Mouse (Mus musculus): ENCODE results near the gene Zfp12. TPM values are rescaled to one million over a fixed set of nuclear protein-coding genes. Genes with fewer than 3 reads are reported as not detected.

Zfp12 gene
- total and polyA plus RNA-seq, 3 experiments, result 12.8 to 18.8 (median 13.1) TPM

DNA sequence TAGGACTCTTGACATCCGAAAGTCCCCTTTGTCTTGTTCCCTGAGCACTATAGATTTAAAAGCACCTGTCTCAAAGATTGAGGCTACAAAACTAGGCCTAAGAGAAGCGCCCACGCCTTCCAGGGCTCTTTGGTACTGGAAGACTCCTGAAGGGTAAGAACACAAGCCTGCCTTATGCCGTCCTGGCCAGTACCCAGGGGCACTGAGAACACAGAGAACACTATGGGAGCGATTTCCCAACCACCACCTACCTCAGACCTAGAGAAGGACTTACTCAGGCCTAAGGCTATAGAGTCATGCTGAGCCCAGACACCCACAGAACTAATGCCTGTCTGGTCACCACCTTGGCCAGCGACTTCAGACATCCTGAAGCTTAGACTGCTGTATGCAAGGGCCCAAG, 31.8 kb downstream of the Zfp12 start:
- Histone ChIP-seq H3K27me3 (replicated peaks) (no peaks in the 10 kb centered on the region), H3K4me3 (replicated peaks in 1 of 3; ENCODE audit: low read depth in 2 of 3, low read length in 2 of 3, poor library complexity in 1 of 3) (no peak overlapping the region), H3K79me2 (replicated peaks; ENCODE audit: control insufficient read depth, extremely low read depth, insufficient read depth, poor library complexity, severe bottlenecking) (no peaks in the 10 kb centered on the region), H3K9me3 (replicated peaks; ENCODE audit: low read length) (no peaks in the 10 kb centered on the region), H3K9ac (ENCODE audit: insufficient read depth, low read depth) (no peak overlapping the region), H3K4me1 (ENCODE audit: control insufficient read depth in 1 of 2, insufficient read depth in 2 of 2) (peaks cover 15 to 21% of the 10 kb centered on the region in 2 experiments), H3K27ac (ENCODE audit: insufficient read depth, low read depth) (no peak overlapping the region), H3K36me3 (replicated peaks in 1 of 2; ENCODE audit: control insufficient read depth in 1 of 2, insufficient read depth in 1 of 2, low read length in 1 of 2) (peaks cover 8 to 41% of the 10 kb centered on the region in 2 experiments), H3K4me2 (ENCODE audit: insufficient read depth, low read depth, poor library complexity, severe bottlenecking) (no peak overlapping the region)
- DNase-seq (ENCODE audit: extremely low read depth), result no peak
- in situ Hi-C loops (cut with MboI; ENCODE audit: low pct_ligation_motif_present, low pct_unique_long_range_greater_than_20kb, low sequenced_read_pairs), result no loop called here
- TF ChIP-seq NELFE (IDR thresholded peaks at IDR 0.05; ENCODE audit: low read depth, low read length) (no peak), EP300 (IDR thresholded peaks at IDR 0.05; ENCODE audit: low read length) (no peak), USF2 (conservative IDR thresholded peaks at IDR 0.05; ENCODE audit: low read depth, low read length) (no peak), MYC (IDR thresholded peaks at IDR 0.05; ENCODE audit: low read depth, low read length) (no peak), RAD21 (IDR thresholded peaks at IDR 0.05; ENCODE audit: low read depth, low read length) (no peak), ZNF384 (IDR thresholded peaks at IDR 0.05; ENCODE audit: low read depth, low read length) (no peak), KAT2A (IDR thresholded peaks at IDR 0.05; ENCODE audit: insufficient replicate concordance, low read length) (no peak), SMC3 (IDR thresholded peaks at IDR 0.05; ENCODE audit: low read depth, low read length) (no peak), ELF1 (IDR thresholded peaks at IDR 0.05; ENCODE audit: low read depth, low read length) (no peak), CHD1 (IDR thresholded peaks at IDR 0.05; ENCODE audit: low read depth, low read length) (no peak), CHD2 (IDR thresholded peaks at IDR 0.05; ENCODE audit: low read length) (no peak), ZC3H11A (IDR thresholded peaks at IDR 0.05; ENCODE audit: low read depth, low read length) (no peak), UBTF (IDR thresholded peaks at IDR 0.05; ENCODE audit: low read depth, low read length) (no peak), ZKSCAN1 (IDR thresholded peaks at IDR 0.05; ENCODE audit: borderline replicate concordance, low read depth, low read length) (no peak), MAZ (IDR thresholded peaks at IDR 0.05; ENCODE audit: low read depth, low read length) (no peak), SIN3A (IDR thresholded peaks at IDR 0.05; ENCODE audit: low read length) (no peak), HCFC1 (IDR thresholded peaks at IDR 0.05; ENCODE audit: low read depth, low read length) (no peak)
- dilution Hi-C loops (cut with MboI; ENCODE audit: extremely low pct_ligation_motif_present, extremely low pct_unique_long_range_greater_than_20kb, low sequenced_read_pairs), result no loop called here

GRCm38 (mm10) chr5:143268985-143269362, 34.0 kb downstream of the Zfp12 start:
- Histone ChIP-seq H3K27me3 (replicated peaks) (no peaks in the 10 kb centered on the region), H3K9ac (ENCODE audit: insufficient read depth, low read depth) (peak overlapping the region; percentile 91; the same call in 1 of the 2 replicates), H3K4me2 (ENCODE audit: insufficient read depth, low read depth, poor library complexity, severe bottlenecking) (peak overlapping the region; percentile 78), H3K4me3 (replicated peaks in 1 of 3; ENCODE audit: low read depth in 2 of 3, low read length in 2 of 3, poor library complexity in 1 of 3) (peak overlapping the region in 2 of 3 experiments; percentile 84 to 94), H3K36me3 (replicated peaks in 1 of 2; ENCODE audit: control insufficient read depth in 1 of 2, insufficient read depth in 1 of 2, low read length in 1 of 2) (peaks cover 0 to 23% of the 10 kb centered on the region in 2 experiments), H3K9me3 (replicated peaks; ENCODE audit: low read length) (no peaks in the 10 kb centered on the region), H3K79me2 (replicated peaks; ENCODE audit: control insufficient read depth, extremely low read depth, insufficient read depth, poor library complexity, severe bottlenecking) (no peaks in the 10 kb centered on the region), H3K27ac (ENCODE audit: insufficient read depth, low read depth) (no peak overlapping the region), H3K4me1 (ENCODE audit: control insufficient read depth in 1 of 2, insufficient read depth in 2 of 2) (peaks cover 16 to 21% of the 10 kb centered on the region in 2 experiments)
- TF ChIP-seq USF1 (IDR thresholded peaks at IDR 0.05; ENCODE audit: low read depth, low read length) (no peak), USF2 (conservative IDR thresholded peaks at IDR 0.05; ENCODE audit: low read depth, low read length) (no peak), MEF2A (IDR thresholded peaks at IDR 0.05; ENCODE audit: borderline replicate concordance, low read depth, low read length) (no peak), RCOR1 (conservative IDR thresholded peaks at IDR 0.05; ENCODE audit: low read depth, low read length) (no peak), BHLHE40 (IDR thresholded peaks at IDR 0.05; ENCODE audit: low read depth, low read length) (no peak), CHD1 (IDR thresholded peaks at IDR 0.05; ENCODE audit: low read depth, low read length) (no peak), EP300 (IDR thresholded peaks at IDR 0.05; ENCODE audit: low read length) (no peak), MAFK (IDR thresholded peaks at IDR 0.05; ENCODE audit: insufficient replicate concordance, low read length) (no peak), UBTF (IDR thresholded peaks at IDR 0.05; ENCODE audit: low read depth, low read length) (no peak), HCFC1 (IDR thresholded peaks at IDR 0.05; ENCODE audit: low read depth, low read length) (no peak)
- dilution Hi-C loops (cut with MboI; ENCODE audit: extremely low pct_ligation_motif_present, extremely low pct_unique_long_range_greater_than_20kb, low sequenced_read_pairs) (no loop called here), in situ Hi-C loops (cut with MboI; ENCODE audit: low pct_ligation_motif_present, low pct_unique_long_range_greater_than_20kb, low sequenced_read_pairs) (no loop called here)
- DNase-seq (ENCODE audit: extremely low read depth), result no peak
